Mouse (Mus musculus) liver, embryonic 15.5 days (tissue): ENCODE results near the gene Ndufa9. TPM values are rescaled to one million over a fixed set of nuclear protein-coding genes. Genes with fewer than 3 reads are reported as not detected.

Experiments
- ATAC-seq: fragments of 200-750 bp; cut with Nextera tagmentation; 2 replicates; pipeline ENCODE4 v1.8.0; 2017; ENCODE audit warnings: moderate number of reproducible peaks, mild to moderate bottlenecking, moderate library complexity; ENCODE audit not compliant: insufficient read depth
- H3K27ac ChIP-seq: fragments of 300-500 bp; sonication (generic); replicated peaks from 2 replicates; pipeline ENCODE4 v1.5.1; 2015; ENCODE audit warnings: mild to moderate bottlenecking, inconsistent platforms
- H3K27me3 ChIP-seq: fragments of 300-500 bp; sonication (generic); 2 replicates; pipeline ENCODE4 v1.6.1; 2015; ENCODE audit warnings: mild to moderate bottlenecking, inconsistent platforms
- H3K36me3 ChIP-seq: fragments of 300-500 bp; sonication (generic); replicated peaks from 2 replicates; pipeline ENCODE4 v1.6.1; 2015; ENCODE audit warnings: moderate library complexity, mild to moderate bottlenecking, inconsistent platforms
- H3K4me1 ChIP-seq: fragments of 300-500 bp; sonication (generic); replicated peaks from 2 replicates; pipeline ENCODE4 v1.6.1; 2015; ENCODE audit warnings: inconsistent platforms
- H3K4me2 ChIP-seq: fragments of 300-500 bp; sonication (generic); 2 replicates; pipeline ENCODE4 v1.6.1; 2015; ENCODE audit warnings: moderate library complexity, mild to moderate bottlenecking, inconsistent platforms
- H3K4me3 ChIP-seq: fragments of 300-500 bp; sonication (generic); replicated peaks from 2 replicates; pipeline ENCODE4 v1.5.1; 2015; ENCODE audit warnings: mild to moderate bottlenecking, inconsistent platforms
- H3K9ac ChIP-seq: fragments of 300-500 bp; sonication (generic); 2 replicates; pipeline ENCODE4 v1.6.1; 2015; ENCODE audit warnings: moderate library complexity, mild to moderate bottlenecking, inconsistent platforms
- H3K9me3 ChIP-seq: fragments of 300-500 bp; sonication (generic); replicated peaks from 2 replicates; pipeline ENCODE4 v1.6.1; 2016; ENCODE audit warnings: inconsistent platforms
- WGBS: fragments of 180-500 bp; shearing (Covaris S2); methylation state at CpG from one replicate; pipeline ENCODE4 v1.1.7; 2015; ENCODE audit warnings: mixed read lengths; ENCODE audit not compliant: insufficient replicate concordance; 5-methylcytosine and 5-hydroxymethylcytosine counted together
- polyA plus RNA-seq: library from polyadenylated mRNA; unstranded; fragments of >200 nt; fragmentation: Nextera tagmentation; extraction: Ambion mirVana; gene quantifications from 2 replicates; pipeline ENCODE4 v1.2.1, GENCODE M21; 2015

The Ndufa9 gene
- polyA plus RNA-seq = 134 and 138 TPM in 2 replicates

DNA sequence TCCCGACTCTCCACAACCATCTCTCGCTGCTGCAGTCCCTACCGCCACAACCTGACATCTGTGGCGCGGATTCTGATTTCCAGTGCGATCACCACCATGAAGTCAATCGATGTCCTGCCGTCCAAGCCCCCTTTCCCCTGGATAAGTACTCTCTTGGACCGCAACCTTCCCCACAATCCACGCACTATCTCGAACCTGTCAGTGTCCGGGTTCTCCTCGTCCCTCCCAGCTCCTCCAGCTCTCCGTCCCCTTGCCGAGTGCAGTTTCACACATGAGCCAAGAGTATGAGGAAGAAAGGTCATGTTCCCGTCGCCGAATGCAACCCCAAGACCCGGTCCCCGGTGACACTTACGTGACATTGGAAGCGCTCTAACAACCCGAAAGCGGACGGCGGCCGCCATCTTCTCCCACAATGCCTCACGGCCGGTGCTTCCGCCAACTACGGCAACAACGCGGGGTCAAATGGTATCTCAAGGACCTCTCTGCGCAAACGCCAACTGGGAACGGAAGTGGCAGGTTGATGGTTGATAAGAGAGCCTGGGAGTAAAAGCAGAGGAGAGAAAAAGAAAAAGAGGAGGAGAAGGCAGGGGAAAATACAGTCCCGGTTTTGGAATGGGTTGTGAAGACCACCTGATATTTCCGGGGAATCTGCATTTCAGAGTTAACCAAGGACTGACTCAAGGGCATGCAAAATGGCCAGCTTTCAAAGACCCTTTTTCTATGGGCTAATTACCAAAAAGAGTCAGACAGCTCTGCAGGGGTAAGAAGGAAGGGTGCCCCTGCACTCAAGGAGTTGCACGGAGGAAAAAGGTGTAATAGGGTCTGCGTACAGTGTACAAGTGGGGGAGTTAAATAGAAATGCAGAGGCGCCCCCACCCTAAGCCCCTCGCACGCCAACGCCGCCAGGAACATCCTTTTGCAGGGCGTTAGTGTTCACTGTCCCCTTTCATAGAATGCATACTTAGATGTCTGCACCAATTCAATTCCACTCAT, at the start of gene Ndufa9:
TSS of gene Ndufa9 (minus strand) at position 425 of the 993 bp plus-strand sequence.
- peak within 1 kb of the TSS; percentile 73 for H3K4me2 ChIP-seq

DNA sequence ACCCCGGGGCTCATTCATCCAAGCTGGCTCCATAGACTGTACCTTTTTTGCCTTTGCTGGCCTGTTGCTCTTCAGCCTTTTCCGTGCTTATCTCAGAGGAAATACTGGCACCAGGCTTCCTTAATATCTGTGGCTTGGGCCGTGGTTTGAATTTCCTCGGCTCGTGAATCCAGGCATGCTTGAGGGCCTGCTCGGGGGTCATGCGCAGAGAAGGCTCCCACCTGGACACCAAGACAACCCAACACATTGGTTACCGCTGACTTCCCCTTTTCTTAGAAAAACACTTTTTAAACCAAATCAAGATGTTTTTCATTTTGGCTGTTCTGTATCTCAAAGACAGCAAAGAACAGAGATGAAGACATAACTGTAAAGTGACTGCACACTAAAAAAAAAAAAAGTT, 28.2 kb upstream of the Ndufa9 start:
- Histone ChIP-seq H3K4me1 (no peaks in the 10 kb centered on the region), H3K27ac (no peak overlapping the region), H3K36me3 (no peaks in the 10 kb centered on the region), H3K4me2 (no peak overlapping the region), H3K9ac (no peak overlapping the region), H3K4me3 (no peak overlapping the region), H3K9me3 (no peaks in the 10 kb centered on the region), H3K27me3 (no peaks in the 10 kb centered on the region)
- 18% methylated on average over 8 of the region's 8 CpGs for WGBS
- ATAC-seq = no peak

More for the DNA sequence above, at the start of gene Ndufa9:
- H3K9ac ChIP-seq = peak within 1 kb of the TSS; percentile 79
- peaks cover 5% of the 10 kb centered on the region for H3K36me3 ChIP-seq
- peak within 1 kb of the TSS; percentile 87 for H3K4me3 ChIP-seq
- peak within 1 kb of the TSS; percentile 38; the same call in 1 of the 2 replicates for H3K27ac ChIP-seq
- H3K9me3 ChIP-seq = no peaks in the 10 kb centered on the region
- WGBS = 7% methylated on average over 46 of the region's 46 CpGs
- peaks cover 22% of the 10 kb centered on the region for H3K4me1 ChIP-seq
- ATAC-seq = peak; percentile 75
- peaks cover 6% of the 10 kb centered on the region; the same call in 1 of the 2 replicates for H3K27me3 ChIP-seq

DNA sequence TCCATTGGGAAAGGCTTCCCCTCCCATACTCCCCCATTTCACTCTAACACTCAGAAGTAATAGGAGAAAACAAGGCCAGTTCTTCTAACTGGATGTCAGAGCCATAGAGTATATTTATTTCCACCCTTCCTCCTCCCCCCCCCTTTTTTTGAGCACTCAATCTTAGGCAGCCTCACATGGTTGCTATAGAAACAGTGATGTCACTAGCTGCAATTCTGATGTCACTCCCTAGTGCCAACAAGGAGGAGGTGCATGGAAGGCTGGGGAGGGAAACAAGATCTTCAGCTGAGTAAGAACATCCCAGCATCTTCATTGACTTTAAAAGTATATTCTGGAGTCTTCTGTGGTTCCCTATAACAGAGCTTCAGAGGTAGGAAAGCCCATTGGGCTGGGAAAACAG, 3.9 kb upstream of the Ndufa9 start, which contains the start of gene Akap3:
TSS of gene Akap3 (plus strand) at position 218 of the 400 bp plus-strand sequence.
- no peak for ATAC-seq
- Histone ChIP-seq H3K36me3 (no peaks in the 10 kb centered on the region), H3K4me3 (no peak within 1 kb of the TSS), H3K4me2 (no peak within 1 kb of the TSS), H3K4me1 (peaks cover 11% of the 10 kb centered on the region), H3K9me3 (no peaks in the 10 kb centered on the region), H3K9ac (no peak within 1 kb of the TSS), H3K27ac (no peak within 1 kb of the TSS), H3K27me3 (peaks cover 6% of the 10 kb centered on the region; the same call in 1 of the 2 replicates)

- 43% methylated on average over 8 of the region's 8 CpGs for WGBS
- H3K4me3 ChIP-seq = no peak overlapping the region
- H3K9me3 ChIP-seq = no peaks in the 10 kb centered on the region
- ATAC-seq = no peak
- H3K27me3 ChIP-seq = no peaks in the 10 kb centered on the region
- no peaks in the 10 kb centered on the region for H3K4me1 ChIP-seq
- no peak overlapping the region for H3K9ac ChIP-seq
- H3K27ac ChIP-seq = no peak overlapping the region
- no peak overlapping the region for H3K4me2 ChIP-seq
- H3K36me3 ChIP-seq = peaks cover 93% of the 10 kb centered on the region
These were observed 12.3 kb downstream of the Ndufa9 start for GRCm38 (mm10) chr6:126836628-126837027.

GRCm38 (mm10) chr6:126823087-126823486, 25.8 kb downstream of the Ndufa9 start:
- Histone ChIP-seq H3K27ac (no peak overlapping the region), H3K4me1 (no peaks in the 10 kb centered on the region), H3K9ac (no peak overlapping the region), H3K36me3 (peaks cover 82% of the 10 kb centered on the region), H3K4me2 (no peak overlapping the region), H3K9me3 (no peaks in the 10 kb centered on the region), H3K27me3 (no peaks in the 10 kb centered on the region), H3K4me3 (no peak overlapping the region)
- 64% methylated on average over 3 of the region's 3 CpGs for WGBS
- no peak for ATAC-seq

DNA sequence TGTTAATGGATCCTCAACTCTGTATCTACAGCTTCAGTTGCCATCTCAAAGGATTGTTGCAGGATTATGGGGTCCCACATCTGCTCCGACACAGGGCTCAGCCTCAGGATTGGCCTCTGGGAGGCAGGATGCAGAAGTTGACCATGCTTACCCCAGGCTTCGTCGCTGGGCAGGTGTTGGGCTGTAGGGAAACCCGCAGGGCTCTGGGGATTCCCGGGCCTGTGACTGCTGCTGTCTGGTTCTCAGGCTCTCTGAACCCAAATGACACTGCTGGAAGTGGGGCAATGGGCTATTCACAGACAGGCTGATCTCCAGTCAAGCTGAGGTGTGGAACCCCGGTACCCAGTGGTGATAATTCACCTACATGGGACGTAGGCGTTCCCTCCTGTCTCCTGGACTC, 32.6 kb downstream of the Ndufa9 start:
- no peak overlapping the region for H3K4me3 ChIP-seq
- no peaks in the 10 kb centered on the region for H3K27me3 ChIP-seq
- no peak for ATAC-seq
- H3K36me3 ChIP-seq = peaks cover 18% of the 10 kb centered on the region
- no peak overlapping the region for H3K4me2 ChIP-seq
- WGBS = 76% methylated on average over 8 of the region's 8 CpGs
- H3K9me3 ChIP-seq = no peaks in the 10 kb centered on the region
- no peak overlapping the region for H3K27ac ChIP-seq
- no peaks in the 10 kb centered on the region for H3K4me1 ChIP-seq
- H3K9ac ChIP-seq = no peak overlapping the region

GRCm38 (mm10) chr6:126815206-126815750, 33.7 kb downstream of the Ndufa9 start:
- Histone ChIP-seq H3K9ac (no peak overlapping the region), H3K27ac (no peak overlapping the region), H3K4me2 (no peak overlapping the region), H3K9me3 (no peaks in the 10 kb centered on the region), H3K4me3 (no peak overlapping the region), H3K4me1 (no peaks in the 10 kb centered on the region), H3K36me3 (peaks cover 8% of the 10 kb centered on the region), H3K27me3 (no peaks in the 10 kb centered on the region)
- ATAC-seq = no peak
- WGBS = 48% methylated on average over 6 of the region's 6 CpGs

- WGBS = 34% methylated on average over 4 of the region's 4 CpGs
- H3K9ac ChIP-seq = no peak overlapping the region
These were observed 37.5 kb downstream of the Ndufa9 start for GRCm38 (mm10) chr6:126811481-126811880.

DNA sequence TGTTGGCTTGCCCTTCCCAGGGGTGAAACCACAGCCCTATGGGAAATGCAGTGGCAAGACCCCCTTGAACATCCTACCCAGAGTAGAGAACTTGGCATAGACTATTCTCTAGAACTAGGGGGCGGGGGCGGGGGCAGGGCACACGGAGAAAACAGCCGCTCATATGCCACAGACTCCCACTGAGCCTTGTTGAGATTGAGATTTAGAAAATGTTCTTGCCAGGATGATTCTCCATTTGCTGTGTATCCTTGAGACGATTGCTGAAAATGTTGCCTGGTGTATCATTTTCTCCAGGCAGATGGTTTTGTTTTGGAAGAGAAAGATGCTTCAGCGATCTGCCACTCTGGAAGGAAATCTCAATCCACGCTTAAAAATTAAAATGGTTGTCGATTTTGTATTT, 40.4 kb downstream of the Ndufa9 start:
- Histone ChIP-seq H3K27me3 (no peaks in the 10 kb centered on the region), H3K4me1 (no peaks in the 10 kb centered on the region), H3K27ac (no peak overlapping the region), H3K36me3 (no peaks in the 10 kb centered on the region), H3K9me3 (no peaks in the 10 kb centered on the region), H3K9ac (no peak overlapping the region), H3K4me2 (no peak overlapping the region), H3K4me3 (no peak overlapping the region)
- 61% methylated on average over 8 of the region's 8 CpGs for WGBS
- no peak for ATAC-seq

More at GRCm38 (mm10) chr6:126811481-126811880, 37.5 kb downstream of the Ndufa9 start:
- Histone ChIP-seq H3K4me3 (no peak overlapping the region), H3K9me3 (no peaks in the 10 kb centered on the region), H3K36me3 (no peaks in the 10 kb centered on the region), H3K27me3 (no peaks in the 10 kb centered on the region), H3K4me2 (no peak overlapping the region), H3K27ac (no peak overlapping the region), H3K4me1 (no peaks in the 10 kb centered on the region)
- no peak for ATAC-seq

DNA sequence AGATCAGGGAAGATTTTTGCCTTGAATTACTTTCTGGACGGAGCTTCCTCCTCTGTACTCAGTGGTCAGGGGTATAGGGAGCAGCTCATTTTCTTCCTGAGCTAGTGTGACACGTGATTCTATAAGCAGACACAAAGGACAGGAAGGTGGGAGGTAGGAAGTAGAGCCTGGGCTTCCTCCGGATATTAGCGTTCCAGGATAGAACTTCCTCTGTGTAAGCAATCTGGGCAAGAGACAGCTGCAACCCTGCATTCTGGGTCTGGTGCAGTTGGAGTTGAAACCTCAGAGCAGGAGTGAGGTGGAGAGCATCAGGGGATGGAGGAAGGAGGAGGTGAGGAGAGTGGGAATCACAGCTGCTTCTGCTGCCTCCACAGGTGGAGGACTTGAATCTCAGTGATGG, 40.8 kb downstream of the Ndufa9 start:
- no peaks in the 10 kb centered on the region for H3K9me3 ChIP-seq
- no peak for ATAC-seq
- H3K4me2 ChIP-seq = no peak overlapping the region
- no peaks in the 10 kb centered on the region for H3K27me3 ChIP-seq
- H3K4me1 ChIP-seq = no peaks in the 10 kb centered on the region
- H3K9ac ChIP-seq = no peak overlapping the region
- no peak overlapping the region for H3K27ac ChIP-seq
- WGBS = 8% methylated on average over 4 of the region's 4 CpGs
- no peaks in the 10 kb centered on the region for H3K36me3 ChIP-seq
- no peak overlapping the region for H3K4me3 ChIP-seq

DNA sequence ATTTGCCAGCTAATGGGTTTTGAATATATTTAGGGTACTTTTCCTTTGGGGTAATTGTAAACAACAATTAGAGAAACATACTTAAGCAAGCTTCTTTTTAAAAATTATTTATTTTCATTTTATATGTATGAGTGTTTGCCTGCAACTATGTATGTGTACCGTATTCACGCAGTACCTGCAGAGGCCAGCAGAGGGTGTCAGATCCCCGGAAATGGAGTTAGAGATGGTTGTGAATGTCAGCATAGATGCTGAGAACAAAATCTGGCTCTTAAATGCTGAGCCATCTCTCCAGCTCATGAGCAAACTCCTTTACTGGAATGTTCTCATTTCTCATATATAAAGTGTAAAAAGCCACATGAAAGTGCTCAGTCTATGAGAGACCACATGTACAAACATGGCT, 42.2 kb downstream of the Ndufa9 start:
- H3K4me1 ChIP-seq = no peaks in the 10 kb centered on the region
- H3K4me2 ChIP-seq = no peak overlapping the region
- no peaks in the 10 kb centered on the region for H3K27me3 ChIP-seq
- no peak overlapping the region for H3K27ac ChIP-seq
- H3K4me3 ChIP-seq = no peak overlapping the region
- H3K36me3 ChIP-seq = no peaks in the 10 kb centered on the region
- no peaks in the 10 kb centered on the region for H3K9me3 ChIP-seq
- 66% methylated on average over 3 of the region's 3 CpGs for WGBS
- ATAC-seq = no peak
- H3K9ac ChIP-seq = no peak overlapping the region
